Mouse (Mus musculus) liver, embryonic 16.5 days (tissue): ENCODE measurements around the gene Zgrf1. TPM values are rescaled to one million over a fixed set of nuclear protein-coding genes. Genes with fewer than 3 reads are reported as not detected.
A peak's percentile ranks its signal among the peaks of the same experiment; 100 is the strongest.

ENCODE experiments used
- ATAC-seq: fragments of 200-750 bp; cut with Nextera tagmentation; 2 replicates; pipeline ENCODE4 v1.8.0; 2017; ENCODE audit warnings: low read depth, mild to moderate bottlenecking, moderate number of reproducible peaks, moderate library complexity
- H3K27ac ChIP-seq: fragments of 300-500 bp; sonication (generic); 2 replicates; pipeline ENCODE4 v1.5.1; 2014; ENCODE audit warnings: mild to moderate bottlenecking, low read length
- H3K27me3 ChIP-seq: fragments of 300-500 bp; sonication (generic); 2 replicates; pipeline ENCODE4 v1.6.1; 2014; ENCODE audit warnings: low read depth, low read length, mixed read lengths; ENCODE audit not compliant: control insufficient read depth, insufficient read depth
- H3K36me3 ChIP-seq: fragments of 300-500 bp; sonication (generic); 2 replicates; pipeline ENCODE4 v1.6.1; 2014; ENCODE audit warnings: mild to moderate bottlenecking; ENCODE audit not compliant: control insufficient read depth, insufficient read depth
- H3K4me1 ChIP-seq: fragments of 300-500 bp; sonication (generic); 2 replicates; pipeline ENCODE4 v1.6.1; 2014; ENCODE audit warnings: low read depth, low read length, mixed read lengths; ENCODE audit not compliant: control insufficient read depth
- H3K4me2 ChIP-seq: fragments of 300-500 bp; sonication (generic); 2 replicates; pipeline ENCODE4 v1.6.1; 2014; ENCODE audit warnings: low read depth, low read length, mixed read lengths
- H3K4me3 ChIP-seq: fragments of 300-500 bp; sonication (generic); 2 replicates; pipeline ENCODE4 v1.5.1; 2014; ENCODE audit warnings: low read depth, mild to moderate bottlenecking, low read length
- H3K9ac ChIP-seq: fragments of 300-500 bp; sonication (generic); 2 replicates; pipeline ENCODE4 v1.6.1; 2014; ENCODE audit warnings: low read depth, low read length
- H3K9me3 ChIP-seq: fragments of 300-500 bp; sonication (generic); replicated peaks from 2 replicates; pipeline ENCODE4 v1.6.1; 2016; ENCODE audit warnings: low read length; ENCODE audit not compliant: control insufficient read depth
- WGBS: fragments of 180-500 bp; shearing (Covaris S2); extraction: QIAGEN DNeasy Blood & Tissue Kit; methylation state at CpG from one replicate; pipeline ENCODE4 v1.1.7; 2014; ENCODE audit not compliant: insufficient replicate concordance; 5-methylcytosine and 5-hydroxymethylcytosine counted together
- polyA plus RNA-seq: library from polyadenylated mRNA; unstranded; fragments of >200 nt; fragmentation: Nextera tagmentation; extraction: Ambion mirVana; gene quantifications from 2 replicates; pipeline ENCODE4 v1.2.1, GENCODE M21; 2015

The Zgrf1 gene
- polyA plus RNA-seq, 1 experiment from 2014 or later, result 4.4 TPM

DNA sequence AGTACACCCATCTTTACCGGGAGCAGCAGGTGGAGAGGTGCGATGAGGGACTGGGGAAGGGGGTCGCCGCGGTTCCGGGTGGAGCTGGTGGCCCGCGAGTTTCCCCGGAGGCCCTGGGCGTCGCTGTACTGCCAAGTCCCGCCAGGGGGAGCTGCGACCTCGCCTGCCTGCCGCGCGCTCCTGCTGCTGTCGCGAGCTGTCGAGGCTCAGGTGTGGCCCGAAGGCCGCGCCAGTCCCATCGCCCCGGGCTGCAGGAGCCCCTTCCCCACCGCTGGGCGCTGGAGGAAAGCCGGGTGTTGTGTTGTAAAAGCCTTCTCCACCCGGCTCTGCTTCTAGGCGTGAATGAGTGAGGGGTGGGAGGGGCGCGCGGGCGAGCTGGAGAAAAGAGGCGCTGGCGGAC lies 72.0 kb downstream of the Zgrf1 start:
- ATAC-seq, result peak; percentile 58; the same call in 1 of the 2 replicates
- Histone ChIP-seq H3K4me1 (peaks cover 5% of the 10 kb centered on the region), H3K36me3 (no peaks in the 10 kb centered on the region), H3K27me3 (peaks cover 61% of the 10 kb centered on the region), H3K4me2 (peak overlapping the region; percentile 60), H3K9ac (no peak overlapping the region), H3K9me3 (no peaks in the 10 kb centered on the region), H3K4me3 (peak overlapping the region; percentile 34), H3K27ac (no peak overlapping the region)
- under 1% methylated on average over 36 of the region's 36 CpGs for WGBS

DNA sequence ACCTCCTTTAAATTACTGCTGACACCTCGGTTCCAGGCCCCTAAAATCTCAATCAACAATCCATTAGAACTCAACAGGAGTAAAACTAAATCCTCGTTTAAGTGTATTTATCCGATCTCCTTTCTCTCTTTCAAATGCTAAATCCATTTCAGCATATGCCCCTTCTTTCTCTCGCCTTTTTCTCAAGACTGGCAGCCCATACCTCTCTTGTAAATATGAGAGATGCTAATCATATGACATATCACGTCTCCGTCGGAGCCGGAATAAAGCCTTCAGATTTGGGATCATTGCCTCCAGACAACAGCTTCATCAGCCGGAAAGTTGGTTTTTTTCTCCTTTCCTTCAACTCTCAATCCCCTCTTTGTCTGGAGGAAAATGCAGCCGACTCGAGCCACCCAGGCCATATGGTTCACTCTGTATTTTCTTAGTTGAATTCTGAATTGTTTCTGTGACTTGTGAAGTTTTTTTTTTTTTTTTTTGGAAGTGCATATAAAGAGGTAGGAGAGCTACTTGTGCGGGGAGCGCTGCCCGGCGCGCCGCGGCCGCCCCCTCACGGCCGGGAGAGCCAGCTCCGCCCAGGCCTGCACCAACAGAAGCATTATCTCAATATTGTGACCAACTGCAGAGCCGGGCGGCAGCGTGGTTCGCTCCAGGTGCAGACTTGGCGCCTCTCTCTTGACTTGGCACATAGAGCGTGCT lies 72.6 kb downstream of the Zgrf1 start:
- Histone ChIP-seq H3K4me3 (peak overlapping the region; percentile 34), H3K4me1 (peaks cover 5% of the 10 kb centered on the region), H3K27ac (no peak overlapping the region), H3K9ac (no peak overlapping the region), H3K4me2 (peak overlapping the region; percentile 60), H3K27me3 (peaks cover 67% of the 10 kb centered on the region), H3K36me3 (no peaks in the 10 kb centered on the region), H3K9me3 (no peaks in the 10 kb centered on the region)
- ATAC-seq, result no peak
- under 1% methylated on average over 28 of the region's 28 CpGs for WGBS

DNA sequence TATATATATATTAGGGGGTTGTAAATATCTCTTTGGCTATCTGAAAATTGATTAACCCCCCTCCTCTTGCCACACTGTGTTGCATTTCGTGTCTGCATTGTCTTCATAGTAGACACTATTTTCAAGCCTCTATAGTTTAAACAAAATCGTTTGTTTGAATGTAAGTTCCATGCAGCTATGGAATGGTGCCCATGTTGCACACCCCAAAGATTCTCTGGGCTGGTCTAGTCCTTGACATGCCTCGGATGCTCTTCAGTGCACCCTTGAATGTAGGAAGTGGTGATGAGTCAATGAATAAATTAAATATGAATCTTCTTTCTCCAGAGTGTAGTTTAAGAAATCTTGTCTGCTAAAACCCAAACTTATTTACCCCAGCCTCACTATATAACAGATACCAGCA lies 73.2 kb downstream of the Zgrf1 start:
- Histone ChIP-seq H3K4me1 (peaks cover 5% of the 10 kb centered on the region), H3K9me3 (no peaks in the 10 kb centered on the region), H3K36me3 (no peaks in the 10 kb centered on the region), H3K9ac (no peak overlapping the region), H3K4me2 (no peak overlapping the region), H3K4me3 (no peak overlapping the region), H3K27ac (no peak overlapping the region), H3K27me3 (peaks cover 74% of the 10 kb centered on the region)
- WGBS, result 8% methylated on average over 3 of the region's 3 CpGs
- no peak for ATAC-seq

DNA sequence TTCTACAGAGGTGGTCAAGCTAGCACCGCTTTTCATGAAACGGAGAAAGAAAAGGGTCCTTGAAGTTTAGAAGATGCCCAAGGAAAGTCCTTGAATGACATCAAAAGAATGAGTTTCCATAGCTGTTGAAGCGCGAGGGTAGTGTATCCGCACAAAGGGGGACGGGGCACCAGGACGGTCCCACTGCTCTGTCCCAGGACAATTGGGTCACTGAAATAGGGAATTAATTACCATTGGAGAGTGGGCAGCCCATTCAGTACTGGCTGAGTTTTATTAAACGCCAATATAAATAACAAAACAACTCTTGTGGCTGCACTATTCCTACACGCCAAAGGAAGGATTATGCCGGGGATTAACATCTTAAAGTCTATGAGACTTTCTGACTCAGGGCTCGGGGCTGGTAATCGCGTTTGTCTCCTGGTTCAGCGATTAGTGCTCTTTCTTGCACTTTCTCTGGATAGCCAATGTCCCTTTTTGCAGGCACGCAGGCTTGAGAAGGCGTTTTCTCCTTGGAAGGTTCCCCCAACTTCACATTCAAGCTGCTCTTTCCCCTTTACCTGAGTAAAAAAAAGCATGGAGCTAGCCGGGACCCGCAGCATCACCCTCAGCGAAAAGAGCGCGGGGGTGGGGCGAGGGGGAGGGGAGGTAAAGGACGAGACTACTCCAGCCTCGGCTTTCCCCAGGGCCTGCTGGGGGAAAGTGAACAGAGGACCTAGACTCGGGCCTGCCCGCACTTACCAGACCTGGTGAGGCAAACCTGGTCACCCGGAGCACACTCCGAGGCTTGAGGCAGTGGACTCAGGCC lies 74.1 kb downstream of the Zgrf1 start:
- no peak overlapping the region for H3K4me2 ChIP-seq
- H3K27ac ChIP-seq, result no peak overlapping the region
- peaks cover 6% of the 10 kb centered on the region for H3K4me1 ChIP-seq
- no peaks in the 10 kb centered on the region for H3K9me3 ChIP-seq
- H3K4me3 ChIP-seq, result no peak overlapping the region
- ATAC-seq, result no peak
- H3K36me3 ChIP-seq, result no peaks in the 10 kb centered on the region
- H3K9ac ChIP-seq, result no peak overlapping the region
- peaks cover 82% of the 10 kb centered on the region for H3K27me3 ChIP-seq
- WGBS, result 3% methylated on average over 28 of the region's 28 CpGs

DNA sequence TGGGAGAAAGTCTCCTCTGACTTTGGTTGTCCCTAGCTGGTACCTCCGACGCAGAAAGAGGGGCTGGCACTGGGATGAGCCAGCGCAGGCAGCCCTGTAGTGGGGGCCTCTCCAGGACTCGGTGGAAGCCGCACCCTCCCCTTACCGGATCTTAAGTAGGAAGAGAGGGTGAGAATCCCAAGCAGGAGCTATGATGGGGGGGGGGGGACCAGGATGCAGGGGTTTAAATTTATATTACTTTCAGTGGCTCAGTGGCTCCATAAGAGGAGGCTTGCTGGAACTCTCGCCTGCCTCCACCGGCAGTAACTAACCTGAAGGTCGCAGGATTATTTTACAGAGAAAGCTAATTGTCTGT lies 74.6 kb downstream of the Zgrf1 start:
- no peak overlapping the region for H3K4me2 ChIP-seq
- H3K27me3 ChIP-seq, result peaks cover 88% of the 10 kb centered on the region
- no peak overlapping the region for H3K4me3 ChIP-seq
- no peak overlapping the region for H3K9ac ChIP-seq
- H3K9me3 ChIP-seq, result no peaks in the 10 kb centered on the region
- no peaks in the 10 kb centered on the region for H3K36me3 ChIP-seq
- peaks cover 12% of the 10 kb centered on the region for H3K4me1 ChIP-seq
- 2% methylated on average over 9 of the region's 9 CpGs for WGBS
- no peak overlapping the region for H3K27ac ChIP-seq
- no peak for ATAC-seq

DNA sequence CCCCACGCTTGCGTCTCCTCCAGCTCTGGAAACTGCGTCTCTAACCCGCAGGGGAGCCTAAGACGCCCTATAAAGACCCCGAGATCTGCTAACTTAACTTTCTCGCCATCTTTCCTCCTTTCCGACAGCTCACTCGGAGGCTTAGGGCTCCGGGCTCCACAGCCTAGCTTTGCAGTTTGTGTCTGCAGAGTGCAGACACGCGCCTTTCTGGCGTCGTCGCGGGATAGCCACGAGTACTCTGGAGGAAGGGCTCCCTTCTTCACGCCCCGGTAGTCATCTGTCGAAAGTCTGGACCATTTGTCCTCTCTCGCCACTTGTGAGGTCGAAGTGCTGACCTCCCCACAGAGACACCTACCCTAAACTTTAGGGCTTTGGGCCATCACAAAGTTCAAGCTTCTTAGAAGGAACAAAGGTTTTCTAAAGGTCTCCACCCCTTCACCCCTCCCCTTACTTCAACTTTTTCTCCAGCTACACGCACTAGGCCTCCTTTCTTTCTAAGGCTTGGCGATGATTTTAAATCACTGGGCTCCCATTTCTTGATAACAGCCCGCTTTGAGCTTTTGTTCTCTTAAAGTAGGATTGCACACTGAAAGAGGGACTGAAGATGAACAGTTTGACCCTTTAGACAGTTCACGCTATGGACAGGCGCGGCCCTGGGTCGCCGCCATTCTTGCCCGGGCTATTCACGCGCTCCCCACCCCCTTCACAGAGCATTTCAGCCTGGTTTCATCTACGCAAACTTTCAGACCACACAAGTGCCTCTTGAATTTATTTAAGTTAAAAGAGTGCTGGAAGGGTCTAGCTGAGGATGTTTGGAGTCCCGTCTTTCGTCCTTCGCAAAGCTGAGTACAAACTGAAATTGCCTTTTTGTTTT lies 75.3 kb downstream of the Zgrf1 start:
- Histone ChIP-seq H3K4me3 (no peak overlapping the region), H3K9ac (no peak overlapping the region), H3K9me3 (no peaks in the 10 kb centered on the region), H3K36me3 (no peaks in the 10 kb centered on the region), H3K27me3 (peaks cover 93% of the 10 kb centered on the region), H3K4me1 (peaks cover 17% of the 10 kb centered on the region), H3K4me2 (no peak overlapping the region), H3K27ac (no peak overlapping the region)
- no peak for ATAC-seq
- 2% methylated on average over 37 of the region's 37 CpGs for WGBS

DNA sequence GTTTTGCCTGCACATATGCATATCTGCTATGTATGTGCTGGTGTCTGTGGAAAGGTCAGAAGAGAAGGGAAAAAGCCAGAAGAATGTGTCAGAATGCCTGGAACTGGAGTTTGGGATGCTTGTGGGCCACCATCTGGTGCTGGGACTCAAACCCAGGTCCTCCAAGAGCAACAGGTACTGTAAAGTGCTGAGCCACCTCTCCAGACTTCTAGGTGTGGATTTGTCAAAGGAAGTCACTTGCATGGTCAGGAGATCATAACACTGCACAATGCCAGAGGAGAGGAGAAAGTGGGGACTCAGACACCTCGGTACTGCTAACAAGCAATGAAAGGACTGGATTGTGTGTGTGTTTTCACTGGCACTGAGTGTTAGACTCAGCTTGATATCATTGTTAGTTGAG lies 76.9 kb downstream of the Zgrf1 start:
- H3K9me3 ChIP-seq, result no peaks in the 10 kb centered on the region
- H3K9ac ChIP-seq, result no peak overlapping the region
- no peaks in the 10 kb centered on the region for H3K36me3 ChIP-seq
- H3K4me2 ChIP-seq, result no peak overlapping the region
- no peak overlapping the region for H3K27ac ChIP-seq
- no peak overlapping the region for H3K4me3 ChIP-seq
- 0% methylated on average over 1 of the region's 1 CpGs for WGBS
- no peak for ATAC-seq
- peaks cover 27% of the 10 kb centered on the region for H3K4me1 ChIP-seq
- peaks cover 97% of the 10 kb centered on the region for H3K27me3 ChIP-seq

DNA sequence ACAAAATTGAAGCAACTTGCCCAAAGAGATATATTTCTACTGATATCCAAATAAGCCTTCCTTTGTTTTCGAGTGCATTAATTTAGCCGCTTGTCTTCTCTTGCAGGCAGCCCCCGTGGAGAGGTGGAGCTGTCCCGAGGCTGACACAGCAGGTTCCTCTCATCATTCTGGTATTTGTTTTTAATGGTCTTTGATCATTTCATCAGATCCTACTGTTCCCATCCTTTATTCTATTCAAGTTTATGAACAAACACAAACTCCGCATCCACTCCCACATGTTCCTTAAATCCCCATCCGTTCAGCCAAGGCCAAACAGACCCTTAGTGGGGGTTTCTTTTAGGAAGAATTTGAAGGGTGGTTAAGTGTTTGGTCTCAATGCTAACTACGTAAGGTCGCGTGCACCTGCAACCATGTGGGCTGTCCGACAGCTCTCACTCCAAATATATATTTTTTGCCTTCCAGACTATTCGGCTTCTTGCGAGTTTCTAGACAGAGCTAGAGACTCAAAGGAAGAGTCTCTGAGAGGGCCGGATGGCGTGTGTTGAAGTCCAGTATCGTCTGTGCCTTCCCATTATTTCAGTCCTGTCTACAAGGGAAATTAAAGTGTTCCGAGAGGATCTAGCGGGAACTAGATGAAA lies 77.6 kb downstream of the Zgrf1 start:
- no peak for ATAC-seq
- H3K27me3 ChIP-seq, result peaks cover 94% of the 10 kb centered on the region
- 6% methylated on average over 17 of the region's 17 CpGs for WGBS
- no peak overlapping the region for H3K4me3 ChIP-seq
- H3K36me3 ChIP-seq, result no peaks in the 10 kb centered on the region
- no peak overlapping the region for H3K27ac ChIP-seq
- H3K9me3 ChIP-seq, result no peaks in the 10 kb centered on the region
- H3K9ac ChIP-seq, result no peak overlapping the region
- H3K4me2 ChIP-seq, result no peak overlapping the region
- H3K4me1 ChIP-seq, result peaks cover 22% of the 10 kb centered on the region
